Mouse (Mus musculus) C2C12 (cell line): Measurements from ENCODE around the gene Hist2h2aa2.

Source experiments
- CTCF ChIP-seq: IDR thresholded peaks from one replicate; pipeline ENCODE4 v1.5.1; 2011; ENCODE audit not compliant: control insufficient read depth, insufficient read depth, insufficient read length
- FOSL1 ChIP-seq: IDR thresholded peaks from one replicate; pipeline ENCODE4 v1.8.0; 2011; ENCODE audit warnings: mild to moderate bottlenecking, low read length; ENCODE audit not compliant: poor library complexity, insufficient read depth, severe bottlenecking
- MAX ChIP-seq: IDR thresholded peaks from one replicate; pipeline ENCODE4 v1.6.1; 2011; ENCODE audit warnings: mild to moderate bottlenecking, control low read depth
- MYOG ChIP-seq: IDR thresholded peaks from one replicate; pipeline ENCODE4 v1.6.1; 2011; ENCODE audit not compliant: control insufficient read depth, insufficient read length; ENCODE audit errors: extremely low read depth

GRCm38 (mm10) chr3:96234914-96235313 is 5.2 kb downstream of the Hist2h2aa2 start:
- no peak for TF ChIP-seq CTCF
- no peak for TF ChIP-seq MAX
- no peak for TF ChIP-seq MYOG
- TF ChIP-seq FOSL1, result no peak
